Mouse (Mus musculus): Measurements from ENCODE around the gene Inf2.

Gene Inf2

DNA sequence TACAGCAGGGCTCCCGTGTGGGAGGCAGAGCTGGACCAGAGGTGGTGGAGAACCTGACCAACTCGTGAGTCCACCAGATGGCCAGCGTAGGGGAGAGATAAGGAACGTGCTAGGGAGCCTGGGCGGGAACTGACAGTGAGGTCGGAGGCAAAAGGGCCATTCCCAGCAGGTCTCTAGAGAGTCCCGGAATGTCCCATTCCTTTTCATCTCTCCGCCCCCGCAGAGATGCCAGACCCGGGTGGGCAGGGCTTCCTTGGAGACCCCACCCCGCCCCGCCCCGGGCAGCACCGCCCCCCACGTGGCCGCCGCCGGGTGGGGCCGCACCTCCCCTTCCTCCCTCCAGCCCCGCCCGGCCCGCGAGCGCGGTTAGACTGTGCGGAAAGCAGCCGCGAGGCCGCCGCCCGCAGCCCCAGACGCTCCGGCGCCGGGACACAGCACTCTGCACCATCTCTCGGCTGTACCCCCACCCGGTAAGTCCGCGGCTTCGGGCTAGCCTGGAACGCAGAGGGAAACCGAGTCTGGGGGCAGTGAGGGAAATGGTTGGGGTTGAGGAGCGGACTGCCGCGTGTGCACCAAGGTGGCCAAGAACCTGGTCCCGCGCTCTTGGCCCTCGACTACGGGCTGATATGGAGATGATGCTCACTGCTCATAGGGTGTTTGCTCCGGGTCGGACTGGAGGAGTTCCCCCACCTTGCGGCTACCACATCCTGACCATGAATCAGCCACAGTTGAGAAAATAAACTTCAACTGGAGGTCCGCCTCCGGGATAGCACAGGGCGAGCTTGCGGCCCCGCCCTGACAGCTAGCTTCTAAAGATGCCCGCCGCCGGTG is at the start of gene Inf2:
Inf2 (plus strand) TSS at position 359 of the 831 bp plus-strand sequence.
- DNase-seq = peak; percentile 87 to 90

GRCm38 (mm10) chr12:112539466-112539965 is 49.1 kb upstream of the Inf2 start:
- DNase-seq = no peak

- no peak for DNase-seq
These were observed 48.3 kb upstream of the Inf2 start for GRCm38 (mm10) chr12:112540321-112540720.

GRCm38 (mm10) chr12:112541483-112542091 is 47.0 kb upstream of the Inf2 start:
- no peak for DNase-seq

DNA sequence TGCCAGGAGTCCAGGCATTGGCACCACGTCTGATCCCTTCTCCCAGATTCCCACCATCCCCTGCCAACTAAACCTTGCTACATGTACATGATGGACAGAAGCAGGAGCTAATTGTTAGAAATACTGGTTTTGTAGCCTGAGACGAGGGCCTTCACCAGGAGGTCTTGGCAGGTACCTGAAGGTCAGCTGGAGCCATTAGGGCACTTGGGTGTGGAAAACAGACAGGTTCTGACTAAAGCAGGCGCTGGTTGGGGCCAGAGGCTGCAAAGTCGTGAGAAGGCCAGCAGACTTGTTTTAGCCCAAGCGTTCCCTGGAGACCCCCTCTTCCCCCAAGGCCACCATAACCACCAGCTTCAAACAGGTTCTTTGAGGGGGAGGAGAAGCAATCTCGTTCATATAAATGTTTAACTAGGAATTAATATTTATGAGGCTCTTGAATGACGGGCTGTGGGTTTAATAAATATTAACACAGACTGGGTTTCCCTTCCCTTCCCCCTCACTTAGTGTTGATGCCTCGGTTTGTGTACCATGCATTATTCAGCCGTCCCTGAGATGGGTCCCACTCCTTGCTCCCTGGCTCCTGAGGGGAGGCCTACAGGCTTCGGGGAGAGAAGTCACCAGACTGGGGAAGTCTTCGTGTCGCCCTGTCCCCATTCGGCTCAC is 46.2 kb upstream of the Inf2 start:
- DNase-seq = no peak

GRCm38 (mm10) chr12:112542920-112543300 is 45.7 kb upstream of the Inf2 start:
- DNase-seq = peak; percentile 80 to 88

GRCm38 (mm10) chr12:112543941-112544340 is 44.6 kb upstream of the Inf2 start:
- no peak for DNase-seq

GRCm38 (mm10) chr12:112544946-112545701 is 43.5 kb upstream of the Inf2 start:
- no peak for DNase-seq

GRCm38 (mm10) chr12:112546110-112546509 is 42.5 kb upstream of the Inf2 start:
- DNase-seq = no peak

DNA sequence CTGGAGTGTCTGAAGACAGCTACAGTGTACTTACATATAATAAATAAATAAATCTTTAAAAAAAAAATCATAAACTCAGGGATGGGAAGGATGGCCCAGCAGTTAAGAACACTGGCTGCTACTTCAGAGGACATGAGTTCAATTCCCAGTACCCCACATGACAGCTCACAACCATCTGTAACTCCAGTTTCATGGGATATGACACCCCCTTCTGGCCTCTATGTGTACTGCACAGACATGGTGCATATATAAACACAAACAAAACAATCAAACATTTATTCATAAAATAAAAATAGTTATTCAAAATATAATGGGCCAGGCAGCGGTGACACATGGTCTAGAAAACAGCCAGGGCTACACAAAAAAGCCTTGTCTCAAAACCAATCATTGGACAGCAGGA is 39.3 kb upstream of the Inf2 start:
- no peak for DNase-seq

DNA sequence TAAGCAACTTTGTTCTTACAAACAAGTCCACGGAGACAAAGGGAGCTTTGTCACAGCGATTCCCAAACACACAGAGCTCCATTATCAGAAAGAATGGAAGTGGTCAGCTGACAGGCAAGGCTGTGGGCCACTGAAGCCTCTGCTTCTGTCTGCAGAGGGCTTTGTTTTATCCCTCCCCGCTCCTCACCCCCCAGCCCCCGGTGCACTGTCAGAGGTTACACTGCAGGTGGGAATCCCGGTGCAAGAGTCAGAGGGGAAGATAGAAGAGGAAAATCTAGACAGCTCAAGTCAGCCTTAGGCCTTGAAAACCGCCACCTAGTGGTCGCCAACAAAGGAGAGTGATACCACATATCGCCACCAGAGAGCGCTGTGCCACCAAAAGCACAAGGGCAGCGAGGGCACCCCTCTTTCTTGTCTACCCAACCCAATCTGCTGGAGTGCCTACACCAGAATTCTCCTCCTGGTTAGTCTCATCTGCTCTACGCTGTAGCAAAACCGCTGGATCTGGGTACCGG is 36.7 kb upstream of the Inf2 start:
- peak; percentile 80 to 91 for DNase-seq

- DNase-seq = no peak
These were observed 36.1 kb upstream of the Inf2 start for GRCm38 (mm10) chr12:112552520-112552919.

- peak; percentile 43 to 60 for DNase-seq
These were observed 33.7 kb upstream of the Inf2 start for GRCm38 (mm10) chr12:112554900-112555299.

DNA sequence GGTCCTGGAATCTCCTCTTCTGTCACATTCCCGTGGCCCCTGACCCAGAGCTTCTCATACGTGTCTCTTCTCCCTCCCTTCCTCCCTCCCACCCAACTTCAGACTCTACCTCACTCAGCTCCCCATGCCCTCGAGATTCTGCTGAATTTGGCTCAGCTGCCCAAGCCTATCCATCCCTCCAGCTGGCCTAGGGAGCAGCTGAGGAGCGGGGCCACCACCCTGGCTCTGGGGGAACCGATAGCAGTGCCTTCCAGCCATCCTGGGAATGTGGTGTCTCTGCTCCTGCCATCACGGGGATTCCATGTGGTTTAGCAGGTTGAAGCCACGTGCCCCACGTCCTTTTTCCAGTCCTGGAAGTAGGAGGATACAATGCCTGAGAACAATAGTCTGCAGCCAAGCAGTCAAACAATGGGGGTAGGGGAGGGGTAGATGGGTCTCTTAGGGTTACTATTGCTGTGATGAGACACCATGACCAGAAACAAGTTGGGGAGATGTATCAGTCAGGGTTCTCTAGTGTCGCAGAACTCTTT is 32.0 kb upstream of the Inf2 start:
- no peak for DNase-seq

GRCm38 (mm10) chr12:112557219-112557618 is 31.4 kb upstream of the Inf2 start:
- no peak for DNase-seq

DNA sequence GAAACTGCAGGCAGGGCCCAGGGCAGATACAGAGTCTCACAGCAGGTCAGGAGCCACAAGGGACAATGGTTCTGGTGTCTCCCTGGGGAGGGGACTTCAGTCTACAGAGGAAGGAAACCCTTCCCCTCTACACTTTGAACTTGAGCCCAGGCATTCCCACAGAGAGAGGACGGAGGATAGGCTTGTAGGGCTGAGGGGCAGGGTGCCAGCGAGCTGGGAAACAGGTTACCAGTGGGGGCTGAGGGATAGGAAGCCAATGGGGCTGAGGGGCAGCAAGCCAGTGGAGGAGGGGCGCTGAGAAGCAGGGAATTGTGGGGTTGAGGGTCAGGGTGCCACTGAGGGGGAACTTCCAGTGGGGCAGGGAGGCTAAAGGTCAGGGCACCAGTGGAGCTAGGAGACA is 29.4 kb upstream of the Inf2 start:
- no peak for DNase-seq

DNA sequence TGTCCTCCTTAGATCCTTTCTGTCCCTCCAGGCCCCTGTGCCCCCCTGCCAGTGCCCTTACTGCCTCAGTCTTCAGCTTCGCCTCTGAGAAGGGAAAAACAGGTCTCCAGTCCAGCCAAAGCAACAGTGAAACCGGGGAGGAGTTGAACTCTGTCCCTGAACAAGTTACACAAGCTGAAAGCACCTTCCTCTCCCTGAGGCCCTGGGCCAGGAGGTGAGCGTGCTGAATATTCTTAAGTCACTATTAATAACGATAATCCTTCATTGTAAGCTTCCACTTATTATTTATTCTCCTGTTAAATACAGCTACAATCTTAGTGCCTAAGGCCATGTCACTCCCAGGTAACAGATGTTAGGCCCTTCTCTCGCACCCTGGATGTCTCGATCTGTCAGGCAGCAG is 28.9 kb upstream of the Inf2 start:
- DNase-seq = no peak

- DNase-seq = peak in 1 of 2 experiments; percentile 32
These were observed 28.3 kb upstream of the Inf2 start for GRCm38 (mm10) chr12:112560176-112560797.

- no peak for DNase-seq
These were observed 27.4 kb upstream of the Inf2 start for GRCm38 (mm10) chr12:112561163-112561562.

DNA sequence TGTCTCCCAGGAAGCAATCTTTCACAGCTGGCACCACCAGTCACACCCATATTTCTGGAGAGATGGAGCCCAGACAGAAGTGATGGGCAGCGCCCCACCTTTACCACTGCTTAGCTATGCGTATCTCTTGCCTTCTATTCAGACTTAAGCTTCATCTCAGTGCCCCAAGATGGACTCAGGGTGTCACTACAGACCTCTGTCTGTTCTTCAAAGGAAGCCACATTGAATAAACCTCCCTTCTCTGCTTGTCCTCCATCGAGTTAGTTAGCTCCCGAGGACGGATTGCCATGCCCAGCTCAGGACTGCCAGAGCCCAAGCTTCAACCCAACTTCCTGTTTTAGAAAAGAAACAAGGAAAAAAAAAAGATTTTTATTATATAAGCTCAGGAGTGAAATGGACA is 26.1 kb upstream of the Inf2 start:
- no peak for DNase-seq

DNA sequence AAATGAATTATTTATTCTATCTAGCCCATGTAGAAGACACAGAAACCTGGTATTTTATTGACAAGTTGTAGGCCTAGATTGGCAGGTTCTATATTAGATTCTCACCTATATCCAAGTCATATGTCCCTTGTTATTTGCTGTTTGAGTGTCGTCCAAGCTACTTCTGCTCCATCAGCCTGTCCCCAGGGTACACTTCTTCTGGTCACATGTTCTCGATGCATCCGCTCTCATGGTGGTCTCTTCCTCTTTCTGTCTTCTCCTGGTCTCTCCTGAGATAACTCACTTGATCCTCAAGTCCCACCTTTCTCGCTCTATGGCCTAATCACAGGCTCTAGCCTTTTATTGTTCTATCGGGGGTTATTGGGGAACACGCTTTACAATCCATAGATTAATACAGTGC is 25.6 kb upstream of the Inf2 start:
- DNase-seq = no peak

DNA sequence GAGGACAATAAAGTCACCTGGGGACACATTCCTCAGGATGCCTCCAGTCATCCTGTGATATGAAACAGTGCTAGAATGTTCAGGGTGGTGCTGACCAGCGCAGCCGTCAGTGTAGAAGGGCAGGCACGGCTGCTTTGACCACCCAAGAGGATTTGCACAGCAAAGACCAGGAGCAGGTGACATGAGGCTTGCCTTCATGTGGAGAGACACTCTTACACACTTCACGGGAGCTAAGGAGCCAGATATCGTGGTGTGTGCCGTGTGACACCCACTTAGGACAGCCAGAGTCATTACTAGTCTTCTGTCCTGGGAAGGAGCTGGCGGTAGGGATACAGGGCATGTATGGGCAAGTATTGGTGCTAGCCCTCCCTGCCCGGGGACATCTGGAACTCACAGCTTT is 18.4 kb upstream of the Inf2 start:
- peak in 1 of 2 experiments; percentile 31 for DNase-seq

All from lung, postnatal 4 days (tissue).